Mouse (Mus musculus) neural tube, embryonic 11.5 days (tissue): ENCODE data around the gene Manba. TPM values are rescaled to one million over a fixed set of nuclear protein-coding genes. Genes with fewer than 3 reads are reported as not detected.

Source experiments
- ATAC-seq: fragments of 200-750 bp; cut with Nextera tagmentation; 2 replicates; pipeline ENCODE4 v1.8.0; 2017; ENCODE audit warnings: moderate number of reproducible peaks, mild to moderate bottlenecking, moderate TSS enrichment, moderate library complexity; ENCODE audit not compliant: insufficient read depth, low FRiP score, low TSS enrichment
- DNase-seq: peaks from one replicate; pipeline ENCODE4 v3.0.0-alpha.2; 2015; ENCODE audit warnings: low spot score
- H3K27ac ChIP-seq: fragments of 300-500 bp; sonication (generic); 2 replicates; pipeline ENCODE4 v1.5.1; 2014; ENCODE audit warnings: low read depth, mild to moderate bottlenecking, low read length
- H3K27me3 ChIP-seq: fragments of 300-500 bp; sonication (generic); 2 replicates; pipeline ENCODE4 v1.6.1; 2014; ENCODE audit warnings: mild to moderate bottlenecking, low read length, mixed read lengths; ENCODE audit not compliant: control insufficient read depth, insufficient read depth
- H3K36me3 ChIP-seq: fragments of 300-500 bp; sonication (generic); 2 replicates; pipeline ENCODE4 v1.6.1; 2014; ENCODE audit warnings: mild to moderate bottlenecking, low read length, moderate library complexity, mixed read lengths; ENCODE audit not compliant: control insufficient read depth, insufficient read depth
- H3K4me1 ChIP-seq: fragments of 300-500 bp; sonication (generic); 2 replicates; pipeline ENCODE4 v1.6.1; 2014; ENCODE audit warnings: low read length, mixed read lengths; ENCODE audit not compliant: control insufficient read depth, insufficient read depth
- H3K4me2 ChIP-seq: fragments of 300-500 bp; sonication (generic); 2 replicates; pipeline ENCODE4 v1.6.1; 2014; ENCODE audit warnings: low read depth, mild to moderate bottlenecking, moderate library complexity
- H3K4me3 ChIP-seq: fragments of 300-500 bp; sonication (generic); 2 replicates; pipeline ENCODE4 v1.5.1; 2014; ENCODE audit warnings: low read depth, low read length
- H3K9ac ChIP-seq: fragments of 300-500 bp; sonication (generic); 2 replicates; pipeline ENCODE4 v1.6.1; 2014; ENCODE audit warnings: mild to moderate bottlenecking, low read length
- H3K9me3 ChIP-seq: fragments of 300-500 bp; sonication (generic); 2 replicates; pipeline ENCODE4 v1.6.1; 2016; ENCODE audit warnings: low read length; ENCODE audit not compliant: control insufficient read depth
- WGBS: fragments of 180-500 bp; shearing (Covaris S2); extraction: QIAGEN DNeasy Blood & Tissue Kit; methylation state at CpG from one replicate; pipeline ENCODE4 v1.1.7; 2014; 5-methylcytosine and 5-hydroxymethylcytosine counted together
- polyA plus RNA-seq: library from polyadenylated mRNA; unstranded; fragments of >200 nt; fragmentation: Nextera tagmentation; extraction: Ambion mirVana; gene quantifications from 2 replicates; pipeline ENCODE4 v1.2.1, GENCODE M21; 2014

The Manba gene
- polyA plus RNA-seq, 1 experiment from 2014 or later: 3.1 TPM

- ATAC-seq: no peak
- Histone ChIP-seq H3K36me3 (peaks cover 9% of the 10 kb centered on the region; the same call in 1 of the 2 replicates), H3K4me2 (no peak overlapping the region)
These were observed 105.1 kb downstream of the Manba start for GRCm38 (mm10) chr3:135590471-135590870.

GRCm38 (mm10) chr3:135591376-135591775, 106.0 kb downstream of the Manba start:
- H3K4me3 ChIP-seq: no peak overlapping the region
- no peak overlapping the region for H3K4me2 ChIP-seq
- H3K36me3 ChIP-seq: peaks cover 9% of the 10 kb centered on the region; the same call in 1 of the 2 replicates
- H3K27me3 ChIP-seq: no peaks in the 10 kb centered on the region
- no peak overlapping the region for H3K27ac ChIP-seq
- DNase-seq: no peak
- no peaks in the 10 kb centered on the region for H3K9me3 ChIP-seq
- H3K9ac ChIP-seq: no peak overlapping the region
- no peaks in the 10 kb centered on the region for H3K4me1 ChIP-seq
- 82% methylated on average over 5 of the region's 5 CpGs for WGBS
- ATAC-seq: no peak

More at GRCm38 (mm10) chr3:135590471-135590870, 105.1 kb downstream of the Manba start:
- H3K4me3 ChIP-seq: no peak overlapping the region
- no peaks in the 10 kb centered on the region for H3K4me1 ChIP-seq
- no peak overlapping the region for H3K9ac ChIP-seq
- H3K27ac ChIP-seq: no peak overlapping the region
- no peaks in the 10 kb centered on the region for H3K9me3 ChIP-seq
- H3K27me3 ChIP-seq: no peaks in the 10 kb centered on the region
- no peak for DNase-seq
- WGBS: 89% methylated on average over 4 of the region's 4 CpGs

- ATAC-seq (no peak), DNase-seq (no peak)
- Histone ChIP-seq H3K4me3 (no peak overlapping the region), H3K9me3 (no peaks in the 10 kb centered on the region), H3K4me2 (no peak overlapping the region), H3K9ac (no peak overlapping the region), H3K27ac (no peak overlapping the region), H3K27me3 (no peaks in the 10 kb centered on the region), H3K4me1 (no peaks in the 10 kb centered on the region), H3K36me3 (peaks cover 9% of the 10 kb centered on the region; the same call in 1 of the 2 replicates)
- 90% methylated on average over 4 of the region's 4 CpGs for WGBS
These were observed 106.6 kb downstream of the Manba start for GRCm38 (mm10) chr3:135592011-135592410.

GRCm38 (mm10) chr3:135594238-135594917, 109.0 kb downstream of the Manba start:
- Histone ChIP-seq H3K27me3 (no peaks in the 10 kb centered on the region), H3K4me1 (no peaks in the 10 kb centered on the region), H3K36me3 (peaks cover 9% of the 10 kb centered on the region; the same call in 1 of the 2 replicates), H3K9ac (no peak overlapping the region), H3K4me2 (no peak overlapping the region), H3K4me3 (no peak overlapping the region), H3K9me3 (no peaks in the 10 kb centered on the region), H3K27ac (no peak overlapping the region)
- DNase-seq (no peak), ATAC-seq (no peak)
- WGBS: 83% methylated on average over 21 of the region's 21 CpGs

GRCm38 (mm10) chr3:135597014-135597413, 111.6 kb downstream of the Manba start:
- no peaks in the 10 kb centered on the region for H3K9me3 ChIP-seq
- WGBS: 73% methylated on average over 4 of the region's 4 CpGs
- H3K4me1 ChIP-seq: no peaks in the 10 kb centered on the region
- H3K4me2 ChIP-seq: no peak overlapping the region
- peaks cover 1% of the 10 kb centered on the region for H3K36me3 ChIP-seq
- no peaks in the 10 kb centered on the region for H3K27me3 ChIP-seq
- H3K9ac ChIP-seq: no peak overlapping the region
- H3K4me3 ChIP-seq: no peak overlapping the region
- no peak overlapping the region for H3K27ac ChIP-seq
- no peak for DNase-seq
- ATAC-seq: no peak

GRCm38 (mm10) chr3:135598355-135598754, 112.9 kb downstream of the Manba start:
- Histone ChIP-seq H3K27ac (no peak overlapping the region), H3K36me3 (peaks cover 2% of the 10 kb centered on the region), H3K9me3 (no peaks in the 10 kb centered on the region), H3K27me3 (no peaks in the 10 kb centered on the region), H3K4me1 (no peaks in the 10 kb centered on the region), H3K4me3 (no peak overlapping the region), H3K4me2 (no peak overlapping the region), H3K9ac (no peak overlapping the region)
- 90% methylated on average over 3 of the region's 3 CpGs for WGBS
- no peak for DNase-seq
- ATAC-seq: no peak

GRCm38 (mm10) chr3:135602731-135603130, 117.3 kb downstream of the Manba start:
- no peak for DNase-seq
- Histone ChIP-seq H3K4me3 (no peak overlapping the region), H3K9me3 (no peaks in the 10 kb centered on the region), H3K4me2 (no peak overlapping the region), H3K27ac (no peak overlapping the region), H3K36me3 (peaks cover 5% of the 10 kb centered on the region; the same call in 1 of the 2 replicates), H3K9ac (no peak overlapping the region), H3K27me3 (no peaks in the 10 kb centered on the region), H3K4me1 (no peaks in the 10 kb centered on the region)
- 86% methylated on average over 10 of the region's 10 CpGs for WGBS
- no peak for ATAC-seq

GRCm38 (mm10) chr3:135604626-135605417, 119.4 kb downstream of the Manba start:
- no peak overlapping the region for H3K9ac ChIP-seq
- ATAC-seq: no peak
- H3K4me1 ChIP-seq: no peaks in the 10 kb centered on the region
- peaks cover 5% of the 10 kb centered on the region; the same call in 1 of the 2 replicates for H3K36me3 ChIP-seq
- no peaks in the 10 kb centered on the region for H3K27me3 ChIP-seq
- no peaks in the 10 kb centered on the region for H3K9me3 ChIP-seq
- H3K27ac ChIP-seq: no peak overlapping the region
- WGBS: 92% methylated on average over 10 of the region's 10 CpGs
- no peak for DNase-seq
- no peak overlapping the region for H3K4me2 ChIP-seq
- H3K4me3 ChIP-seq: no peak overlapping the region
